Mouse (Mus musculus) lung, postnatal 14 days (tissue): ENCODE measurements around the gene Cog3.

Experiments
- DNase-seq: peaks from one replicate; pipeline ENCODE4 v3.0.0; 2021

The Cog3 gene

GRCm38 (mm10) chr14:75758401-75758800 lies 4.1 kb upstream of the Cog3 start:
- DNase-seq = no peak

GRCm38 (mm10) chr14:75757821-75758220 lies 3.5 kb upstream of the Cog3 start:
- DNase-seq = no peak

- DNase-seq = no peak
These were observed 2.7 kb upstream of the Cog3 start for GRCm38 (mm10) chr14:75756971-75757370.

- DNase-seq = no peak
These were observed 1.1 kb downstream of the Cog3 start for GRCm38 (mm10) chr14:75753206-75753605.

- DNase-seq = no peak
These were observed 3.3 kb downstream of the Cog3 start for GRCm38 (mm10) chr14:75751040-75751439.

GRCm38 (mm10) chr14:75749123-75749522 lies 5.2 kb downstream of the Cog3 start:
- no peak for DNase-seq

- no peak for DNase-seq
These were observed 6.4 kb downstream of the Cog3 start for GRCm38 (mm10) chr14:75747960-75748359.

- no peak for DNase-seq
These were observed 12.4 kb downstream of the Cog3 start for GRCm38 (mm10) chr14:75741904-75742303.

- DNase-seq = no peak
These were observed 18.7 kb downstream of the Cog3 start for GRCm38 (mm10) chr14:75735597-75735996.

- no peak for DNase-seq
These were observed 21.7 kb downstream of the Cog3 start for GRCm38 (mm10) chr14:75732631-75733030.

GRCm38 (mm10) chr14:75731361-75731760 lies 23.0 kb downstream of the Cog3 start:
- no peak for DNase-seq

GRCm38 (mm10) chr14:75728111-75728510 lies 26.2 kb downstream of the Cog3 start:
- DNase-seq = no peak

GRCm38 (mm10) chr14:75727046-75727445 lies 27.3 kb downstream of the Cog3 start:
- DNase-seq = peak; percentile 8

- DNase-seq = no peak
These were observed 31.5 kb downstream of the Cog3 start for GRCm38 (mm10) chr14:75722816-75723215.

- DNase-seq = peak; percentile 59
These were observed 32.2 kb downstream of the Cog3 start for GRCm38 (mm10) chr14:75721977-75722563.

- no peak for DNase-seq
These were observed 34.2 kb downstream of the Cog3 start for GRCm38 (mm10) chr14:75720121-75720520.

GRCm38 (mm10) chr14:75716410-75716809 lies 37.9 kb downstream of the Cog3 start:
- DNase-seq = no peak

GRCm38 (mm10) chr14:75713661-75714060 lies 40.7 kb downstream of the Cog3 start:
- DNase-seq = no peak

- DNase-seq = no peak
These were observed 41.6 kb downstream of the Cog3 start for GRCm38 (mm10) chr14:75712687-75713086.

GRCm38 (mm10) chr14:75711731-75712130 lies 42.6 kb downstream of the Cog3 start:
- DNase-seq = no peak

GRCm38 (mm10) chr14:75708986-75709385 lies 45.3 kb downstream of the Cog3 start:
- DNase-seq = no peak

GRCm38 (mm10) chr14:75707771-75708170 lies 46.5 kb downstream of the Cog3 start:
- DNase-seq = no peak

GRCm38 (mm10) chr14:75706647-75707046 lies 47.7 kb downstream of the Cog3 start:
- DNase-seq = no peak

- DNase-seq = no peak
These were observed 56.4 kb downstream of the Cog3 start for GRCm38 (mm10) chr14:75697928-75698327.

- no peak for DNase-seq
These were observed 58.2 kb downstream of the Cog3 start for GRCm38 (mm10) chr14:75696096-75696495.

- no peak for DNase-seq
These were observed 63.9 kb downstream of the Cog3 start for GRCm38 (mm10) chr14:75690428-75690827.
